Mouse (Mus musculus) C2C12 (cell line): ENCODE measurements around the gene Anks1b.

Source experiments
- CEBPB ChIP-seq: IDR thresholded peaks from one replicate; pipeline ENCODE4 v1.6.1; 2011; ENCODE audit warnings: low read depth, mild to moderate bottlenecking, control low read depth, moderate library complexity
- CTCF ChIP-seq: IDR thresholded peaks from one replicate; pipeline ENCODE4 v1.5.1; 2011; ENCODE audit not compliant: control insufficient read depth, insufficient read depth, insufficient read length
- FOSL1 ChIP-seq: IDR thresholded peaks from one replicate; pipeline ENCODE4 v1.8.0; 2011; ENCODE audit warnings: mild to moderate bottlenecking, low read length; ENCODE audit not compliant: poor library complexity, insufficient read depth, severe bottlenecking
- MAX ChIP-seq: IDR thresholded peaks from one replicate; pipeline ENCODE4 v1.6.1; 2011; ENCODE audit warnings: mild to moderate bottlenecking, control low read depth
- MYOD1 ChIP-seq: IDR thresholded peaks from one replicate; pipeline ENCODE4 v1.6.1; 2011; ENCODE audit warnings: low read depth; ENCODE audit not compliant: control insufficient read depth, insufficient read length
- MYOG ChIP-seq: IDR thresholded peaks from one replicate; pipeline ENCODE4 v1.6.1; 2011; ENCODE audit not compliant: control insufficient read depth, insufficient read length; ENCODE audit errors: extremely low read depth
- USF1 ChIP-seq: IDR thresholded peaks from one replicate; pipeline ENCODE4 v1.6.1; 2011; ENCODE audit warnings: low read depth, mild to moderate bottlenecking, control low read depth, moderate library complexity

GRCm38 (mm10) chr10:90970560-90970959, 1097.3 kb downstream of the Anks1b start:
- TF ChIP-seq CTCF = no peak
- TF ChIP-seq USF1 = no peak
- TF ChIP-seq CEBPB = no peak
- TF ChIP-seq MYOD1 = no peak
- no peak for TF ChIP-seq MAX
- TF ChIP-seq FOSL1 = no peak
- no peak for TF ChIP-seq MYOG
